Mouse (Mus musculus) neutrophil, adult 5-6 weeks (primary cell): Measurements from ENCODE around the gene Itsn2. TPM values are rescaled to one million over a fixed set of nuclear protein-coding genes. Genes with fewer than 3 reads are reported as not detected.
A peak's percentile ranks its signal among the peaks of the same experiment; 100 is the strongest.
"Not testable (repeated sequence)": the region's sequence is repeated elsewhere in the genome, so short reads cannot be mapped to it uniquely, and the experiment has no call there.

ENCODE experiments used
- ATAC-seq: fragments of 151-379, 151-347 bp; 2 replicates; pipeline ENCODE4 v1.8.0; 2017; ENCODE audit warnings: mild to moderate bottlenecking, moderate TSS enrichment; ENCODE audit not compliant: insufficient number of reproducible peaks, poor library complexity, low FRiP score, severe bottlenecking; ENCODE audit errors: extremely low read depth
- total RNA-seq: library from RNA; stranded (forward); fragments of 200-1000 nt; gene quantifications from 2 replicates; pipeline ENCODE4 v1.2.3, GENCODE M21; 2017

Gene Itsn2
- total RNA-seq, 1 experiment from 2014 or later = 436 TPM

DNA sequence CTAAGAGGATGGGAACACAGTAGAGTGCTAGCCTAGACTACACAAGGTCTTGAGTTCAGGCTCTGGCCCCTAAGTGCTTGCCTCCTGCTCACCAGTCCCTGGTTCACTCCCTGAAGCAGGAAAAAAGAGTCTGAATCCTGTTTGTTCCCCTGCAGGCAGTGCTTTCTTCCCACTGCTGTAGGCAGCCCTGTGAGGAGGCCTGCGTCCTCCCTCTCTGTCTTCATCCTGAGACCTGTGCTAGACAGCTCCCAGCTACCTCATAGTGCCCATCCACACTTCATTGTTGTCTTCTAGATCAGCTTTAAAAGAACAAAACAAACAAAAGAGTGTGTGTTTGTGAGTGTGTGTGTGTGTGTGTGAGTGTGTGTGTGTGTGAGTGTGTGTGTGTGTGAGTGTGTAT, 102.1 kb downstream of the Itsn2 start:
- no peak for ATAC-seq

DNA sequence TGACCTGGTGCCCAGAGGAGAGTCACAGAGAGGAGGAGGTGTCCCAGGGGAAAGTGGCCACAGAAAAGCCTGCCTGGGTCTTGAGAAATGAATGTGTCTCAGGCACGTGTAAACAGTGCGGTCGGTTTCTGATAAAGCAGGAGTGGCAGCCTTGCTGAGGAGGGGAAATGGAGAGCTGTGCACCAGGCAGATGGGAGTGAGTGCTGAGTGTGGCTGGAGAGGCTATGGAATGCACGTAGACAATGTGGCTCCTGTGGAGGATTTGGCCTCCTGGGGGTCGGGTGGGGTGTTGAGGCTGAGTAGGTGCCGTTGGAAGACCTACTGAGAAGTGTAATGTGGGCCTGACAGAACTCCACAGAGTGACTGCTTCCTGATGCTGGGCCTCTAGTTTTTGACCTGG, 113.2 kb downstream of the Itsn2 start:
- ATAC-seq = not testable (repeated sequence)

- no peak for ATAC-seq
These were observed 113.7 kb downstream of the Itsn2 start for GRCm38 (mm10) chr12:4706175-4706574.

DNA sequence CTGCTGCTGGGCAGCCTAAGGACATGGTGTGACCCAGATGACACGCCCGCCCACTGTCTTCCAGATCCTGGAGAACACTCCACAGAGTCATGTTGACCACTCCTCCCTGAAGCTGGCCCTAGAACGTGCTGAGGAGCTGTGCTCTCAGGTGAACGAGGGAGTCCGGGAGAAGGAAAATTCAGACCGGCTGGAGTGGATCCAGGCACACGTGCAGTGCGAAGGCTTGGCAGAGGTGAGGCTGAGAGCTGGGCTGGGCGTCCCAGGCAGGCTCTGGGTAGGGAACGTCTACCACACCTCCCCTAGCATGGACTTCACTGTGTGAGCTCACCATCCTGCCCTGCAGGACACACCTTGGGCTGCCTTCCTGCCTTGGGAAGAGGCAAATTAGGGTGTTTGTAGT, 114.5 kb downstream of the Itsn2 start:
- no peak for ATAC-seq

DNA sequence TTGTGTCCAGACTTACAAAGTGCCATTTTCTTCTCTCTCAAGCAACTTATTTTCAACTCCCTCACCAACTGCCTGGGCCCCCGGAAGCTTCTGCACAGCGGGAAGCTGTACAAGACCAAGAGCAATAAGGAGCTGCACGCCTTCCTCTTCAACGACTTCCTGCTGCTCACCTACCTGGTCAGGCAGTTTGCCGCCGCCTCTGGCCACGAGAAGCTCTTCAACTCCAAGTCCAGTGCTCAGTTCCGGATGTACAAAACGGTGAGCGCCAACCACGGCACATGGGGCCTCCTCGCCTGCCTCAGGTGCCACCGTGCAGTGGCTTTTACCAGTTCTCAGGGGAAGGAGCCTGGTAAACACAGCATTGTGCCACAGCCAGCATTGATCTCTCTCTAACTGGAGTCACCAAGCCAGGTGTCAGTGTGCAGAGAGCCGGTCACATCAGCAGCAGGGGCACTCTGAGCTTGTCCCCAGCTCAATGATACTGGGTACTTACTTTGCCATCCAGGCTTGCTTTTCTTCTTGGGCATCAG, 115.1 kb downstream of the Itsn2 start:
- no peak for ATAC-seq

- ATAC-seq = no peak; the same call in 1 of the 2 replicates
These were observed 115.9 kb downstream of the Itsn2 start for GRCm38 (mm10) chr12:4708296-4708695.

- ATAC-seq = no peak
These were observed 116.6 kb downstream of the Itsn2 start for GRCm38 (mm10) chr12:4708881-4709604.

- no peak for ATAC-seq
These were observed 117.5 kb downstream of the Itsn2 start for GRCm38 (mm10) chr12:4709926-4710325.

GRCm38 (mm10) chr12:4713361-4713760, 120.9 kb downstream of the Itsn2 start:
- ATAC-seq = no peak

GRCm38 (mm10) chr12:4715606-4716005, 123.2 kb downstream of the Itsn2 start:
- ATAC-seq = no peak

DNA sequence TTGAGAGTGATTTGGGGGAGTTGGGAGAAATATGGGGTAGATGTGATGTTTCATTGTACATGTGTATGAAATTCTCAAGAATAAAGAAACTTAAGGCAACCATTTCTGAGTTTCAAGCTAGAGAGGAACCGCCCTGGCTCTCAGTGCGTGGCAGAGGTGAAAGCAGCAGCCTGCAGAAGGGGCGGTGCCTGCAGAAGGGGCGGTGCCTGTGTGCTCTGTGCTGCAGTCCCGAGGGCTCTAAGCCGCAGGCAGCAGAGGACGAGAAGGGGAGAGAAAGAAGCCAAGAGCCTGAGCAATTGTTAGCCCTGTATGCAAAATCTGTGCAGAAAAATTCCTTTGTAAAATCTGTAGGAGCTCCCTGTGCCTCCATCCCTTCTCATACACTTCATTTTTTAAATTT, 125.0 kb downstream of the Itsn2 start:
- ATAC-seq = peak; percentile 65; the same call in 1 of the 2 replicates

GRCm38 (mm10) chr12:4719066-4719761, 126.8 kb downstream of the Itsn2 start:
- ATAC-seq = no peak

DNA sequence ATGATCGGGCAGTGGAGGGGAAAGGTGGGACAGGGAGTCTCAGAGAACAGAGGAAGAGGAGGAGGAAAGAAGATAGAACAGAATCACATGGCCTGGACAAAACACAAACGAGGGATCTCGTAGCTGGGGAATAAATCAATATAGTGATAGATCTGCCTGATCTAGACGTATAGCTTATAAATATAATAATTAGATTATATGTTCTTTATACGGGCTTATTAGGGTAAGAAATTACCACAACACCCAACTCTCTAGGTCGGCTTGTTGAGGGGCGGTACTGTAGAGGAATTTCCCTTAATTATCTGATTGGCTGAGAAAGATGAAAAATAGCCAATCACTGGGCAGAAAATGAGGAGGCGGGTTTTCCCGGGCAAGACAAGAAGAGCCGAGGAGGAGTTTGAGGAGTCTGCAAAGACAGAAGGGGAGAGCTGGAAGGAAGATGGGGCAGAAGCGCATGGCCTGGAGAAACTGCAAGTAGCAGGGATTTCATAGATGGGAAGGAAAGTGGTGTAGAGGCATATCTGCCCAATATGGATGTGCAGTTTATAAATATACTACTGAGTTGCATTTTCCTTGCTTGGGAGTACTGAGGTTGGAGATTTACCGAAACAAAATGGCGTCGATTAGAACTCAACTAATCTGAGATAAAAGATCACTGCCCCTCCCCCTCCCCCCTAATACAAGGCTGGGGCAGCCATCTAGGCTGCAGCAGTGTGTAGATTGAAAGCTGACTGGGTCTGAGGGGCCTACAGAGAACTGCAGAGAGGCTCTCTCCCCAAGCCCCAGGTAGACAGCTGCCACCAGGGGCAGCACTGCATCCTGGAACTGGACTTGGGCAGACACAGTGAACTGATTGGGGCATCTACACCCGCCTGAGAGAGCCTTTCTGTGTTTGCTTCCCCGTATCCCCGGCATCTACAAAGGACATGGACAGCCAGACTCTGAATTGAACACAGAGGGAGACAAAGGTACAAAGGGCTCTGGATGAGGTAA, 127.6 kb downstream of the Itsn2 start:
- ATAC-seq = no peak

GRCm38 (mm10) chr12:4729165-4729564, 136.7 kb downstream of the Itsn2 start:
- ATAC-seq = no peak

DNA sequence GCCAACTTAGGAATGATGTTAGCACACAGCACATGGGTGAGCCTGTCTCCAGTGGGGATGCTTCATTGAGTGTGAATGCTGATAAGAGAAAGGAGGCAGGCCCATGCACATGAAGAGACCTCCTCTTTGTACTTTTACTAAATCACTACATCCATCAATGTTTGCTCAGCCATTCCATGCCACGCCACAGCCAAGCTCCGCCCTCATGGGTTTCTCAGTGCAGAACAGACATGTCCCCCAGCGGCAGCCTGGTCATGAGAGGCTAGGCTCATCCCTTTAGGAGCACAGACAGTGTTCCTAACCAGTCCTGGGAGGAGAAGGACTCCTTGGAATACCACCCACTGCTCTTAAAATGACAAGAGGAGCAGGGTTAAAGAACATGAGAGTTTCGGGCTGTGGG, 139.2 kb downstream of the Itsn2 start:
- no peak for ATAC-seq

DNA sequence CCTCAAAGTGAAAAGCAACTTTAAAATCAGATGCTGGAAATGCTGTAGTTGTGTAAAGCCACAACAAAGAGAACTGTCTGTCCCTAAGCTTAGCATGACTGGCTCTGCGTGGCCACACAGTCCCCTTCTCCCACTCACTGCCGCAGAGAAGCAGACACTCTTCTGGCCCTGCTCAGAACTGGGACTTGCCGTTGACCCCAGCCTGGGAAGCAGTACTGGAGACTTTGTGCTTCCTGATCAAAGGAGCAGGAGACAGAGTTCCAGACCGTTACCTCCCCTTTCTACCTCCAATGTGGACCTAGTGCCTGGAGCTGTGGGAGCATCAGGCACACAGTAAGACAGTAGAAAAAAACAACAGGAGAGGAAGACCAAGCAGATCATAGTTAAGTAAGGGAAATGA, 139.9 kb downstream of the Itsn2 start:
- no peak for ATAC-seq

GRCm38 (mm10) chr12:4738031-4738576, 145.7 kb downstream of the Itsn2 start, which contains the start of gene Fam228a:
TSS of gene Fam228a (minus strand) at chr12:4738430.
- no peak for ATAC-seq

- no peak for ATAC-seq
These were observed 148.4 kb downstream of the Itsn2 start for GRCm38 (mm10) chr12:4740823-4741222.

DNA sequence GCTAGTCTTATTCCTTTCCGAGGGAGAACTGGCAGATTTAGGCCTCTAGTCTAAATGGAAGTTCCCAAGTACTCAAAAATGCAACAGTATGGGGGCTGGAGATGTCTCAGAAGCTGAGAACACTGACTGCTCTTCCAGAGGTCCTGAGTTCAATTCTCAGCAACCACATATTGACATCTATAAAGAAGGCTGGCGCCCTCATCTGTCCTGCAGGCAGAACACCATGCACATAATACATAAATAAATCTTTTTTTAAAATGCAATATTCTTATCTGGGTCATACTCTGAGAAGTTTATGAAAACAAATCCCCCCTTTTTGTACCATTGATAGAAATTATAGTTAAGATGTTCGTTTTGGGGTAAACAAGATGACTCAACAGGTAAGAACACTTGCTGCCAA, 149.7 kb downstream of the Itsn2 start:
- no peak for ATAC-seq
